Mouse (Mus musculus) C2C12 (cell line): ENCODE data around the gene Ifi207. TPM values are rescaled to one million over a fixed set of nuclear protein-coding genes. Genes with fewer than 3 reads are reported as not detected.
"Not testable (repeated sequence)": the region's sequence is repeated elsewhere in the genome, so short reads cannot be mapped to it uniquely, and the experiment has no call there.

Experiments used
- H3K27me3 ChIP-seq: one replicate; pipeline ENCODE4 v1.6.1; 2011; ENCODE audit not compliant: control insufficient read depth, insufficient read depth, insufficient read length
- H3K36me3 ChIP-seq: one replicate; pipeline ENCODE4 v1.6.1; 2011; ENCODE audit not compliant: control insufficient read depth, insufficient read depth
- H3K4me3 ChIP-seq: one replicate; pipeline ENCODE4 v1.5.1; 2011; ENCODE audit warnings: mild to moderate bottlenecking, control low read depth; ENCODE audit not compliant: poor library complexity, insufficient read depth, severe bottlenecking
- H3K79me2 ChIP-seq: one replicate; pipeline ENCODE4 v1.6.1; 2011; ENCODE audit not compliant: control insufficient read depth, insufficient read depth
- H3K79me3 ChIP-seq: one replicate; pipeline ENCODE4 v1.6.1; 2011; ENCODE audit warnings: low read depth, control low read depth
- H3ac ChIP-seq: one replicate; pipeline ENCODE3; 2011; ENCODE audit warnings: low read depth; ENCODE audit not compliant: control insufficient read depth, insufficient read length
- CEBPB ChIP-seq: IDR thresholded peaks from one replicate; pipeline ENCODE4 v1.6.1; 2011; ENCODE audit warnings: low read depth, mild to moderate bottlenecking, control low read depth, moderate library complexity
- CTCF ChIP-seq: IDR thresholded peaks from one replicate; pipeline ENCODE4 v1.5.1; 2011; ENCODE audit not compliant: control insufficient read depth, insufficient read depth, insufficient read length
- FOSL1 ChIP-seq: IDR thresholded peaks from one replicate; pipeline ENCODE4 v1.8.0; 2011; ENCODE audit warnings: mild to moderate bottlenecking, low read length; ENCODE audit not compliant: poor library complexity, insufficient read depth, severe bottlenecking
- MAX ChIP-seq: IDR thresholded peaks from one replicate; pipeline ENCODE4 v1.6.1; 2011; ENCODE audit warnings: mild to moderate bottlenecking, control low read depth
- MYOD1 ChIP-seq: IDR thresholded peaks from one replicate; pipeline ENCODE4 v1.6.1; 2011; ENCODE audit warnings: low read depth; ENCODE audit not compliant: control insufficient read depth, insufficient read length
- MYOG ChIP-seq: IDR thresholded peaks from one replicate; pipeline ENCODE4 v1.6.1; 2011; ENCODE audit not compliant: control insufficient read depth, insufficient read length; ENCODE audit errors: extremely low read depth
- USF1 ChIP-seq: IDR thresholded peaks from one replicate; pipeline ENCODE4 v1.6.1; 2011; ENCODE audit warnings: low read depth, mild to moderate bottlenecking, control low read depth, moderate library complexity
- polyA plus RNA-seq: library from polyadenylated mRNA; unstranded; fragments of >200 nt; fragmentation: generic; extraction: Trizol; gene quantifications from one replicate; pipeline ENCODE4 v1.2.1, GENCODE M21; 2012; ENCODE audit warnings: missing spikeins

Gene Ifi207
- polyA plus RNA-seq, 1 experiment, result 0.04 TPM

GRCm38 (mm10) chr1:173733219-173733618 is 8.3 kb downstream of the Ifi207 start:
- Histone ChIP-seq H3K27me3 (no peaks in the 10 kb centered on the region), H3K36me3 (peaks cover 5% of the 10 kb centered on the region), H3ac (no peak overlapping the region), H3K79me2 (no peaks in the 10 kb centered on the region), H3K79me3 (no peaks in the 10 kb centered on the region), H3K4me3 (no peak overlapping the region)
- TF ChIP-seq MYOD1, result no peak
- TF ChIP-seq CTCF, result no peak
- no peak for TF ChIP-seq CEBPB
- no peak for TF ChIP-seq FOSL1
- no peak for TF ChIP-seq MAX
- no peak for TF ChIP-seq USF1
- TF ChIP-seq MYOG, result no peak

DNA sequence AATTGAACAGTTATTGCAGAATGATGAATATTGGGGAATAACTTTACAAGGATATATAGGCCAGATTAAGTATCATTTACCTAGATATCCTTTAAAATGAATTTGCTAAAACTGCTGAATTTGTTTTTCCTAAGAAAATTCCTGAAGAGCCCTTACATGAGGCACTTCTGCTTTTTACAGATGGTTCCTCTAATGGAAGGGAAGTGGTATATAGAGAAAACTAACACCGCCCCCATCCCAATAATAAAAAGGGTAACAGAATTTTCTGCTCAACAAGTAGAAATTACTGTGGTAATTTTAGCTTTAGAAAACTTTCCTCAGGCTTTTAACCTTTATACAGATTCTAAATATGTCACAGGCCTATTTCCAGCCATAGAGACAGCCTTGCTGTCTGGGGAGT is 47.3 kb downstream of the Ifi207 start:
- Histone ChIP-seq H3K36me3 (no peaks in the 10 kb centered on the region), H3K79me2 (no peaks in the 10 kb centered on the region), H3K27me3 (no peaks in the 10 kb centered on the region), H3ac (no peak overlapping the region), H3K79me3 (no peaks in the 10 kb centered on the region), H3K4me3 (no peak overlapping the region)
- TF ChIP-seq MYOD1, result no peak
- no peak for TF ChIP-seq CEBPB
- no peak for TF ChIP-seq MAX
- no peak for TF ChIP-seq FOSL1
- TF ChIP-seq MYOG, result no peak
- TF ChIP-seq USF1, result no peak
- TF ChIP-seq CTCF, result no peak

DNA sequence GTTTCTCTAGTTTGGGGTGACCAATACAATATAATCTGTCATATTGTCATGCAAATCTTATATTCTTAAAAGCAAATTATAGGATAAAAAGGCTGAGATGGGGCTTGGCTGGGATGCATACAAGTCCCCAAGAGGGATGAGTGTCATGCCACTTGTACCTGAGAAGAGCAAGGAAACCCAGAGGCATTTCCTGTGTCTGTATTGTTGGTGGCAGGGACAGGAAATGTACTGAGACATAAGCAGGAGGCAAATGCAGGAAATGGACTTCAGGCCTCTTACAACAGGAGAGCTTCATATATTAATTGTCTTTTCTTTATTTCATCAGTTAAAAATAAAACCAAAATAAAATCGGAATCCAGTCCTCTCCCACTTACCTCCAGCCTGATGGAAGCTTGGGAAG is 62.9 kb downstream of the Ifi207 start:
- not testable (repeated sequence) for H3K79me3 ChIP-seq, H3K36me3 ChIP-seq, H3K4me3 ChIP-seq, H3K79me2 ChIP-seq, H3K27me3 ChIP-seq, H3ac ChIP-seq

DNA sequence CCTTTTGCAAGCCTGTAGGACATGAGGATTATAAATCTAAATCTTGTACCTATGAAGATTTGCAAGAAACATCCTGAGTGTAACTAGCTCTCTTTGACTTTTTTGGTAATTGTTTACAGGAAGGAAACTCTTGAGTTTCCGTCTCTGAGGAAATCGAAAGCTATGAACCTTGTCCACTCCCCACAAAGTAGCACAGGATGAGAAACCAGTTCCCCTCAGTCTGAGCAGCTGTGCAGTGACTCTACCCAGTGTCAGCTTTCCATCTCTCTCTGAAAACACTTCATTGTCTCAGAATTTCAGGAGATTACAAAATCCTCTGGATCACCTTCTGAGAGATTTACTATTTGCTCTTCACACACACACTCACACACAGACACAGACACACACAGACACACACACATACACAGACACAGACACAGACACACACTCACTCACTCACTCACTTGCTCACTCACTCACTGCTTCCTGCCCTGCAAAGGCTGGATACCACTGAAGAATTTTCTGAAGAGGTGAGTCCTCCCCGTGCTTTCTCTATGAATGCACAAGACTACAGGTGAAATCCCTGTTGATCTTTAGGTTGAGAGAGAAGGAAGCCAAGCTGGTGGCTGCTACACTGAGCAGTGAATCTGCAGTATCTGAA is 68.0 kb downstream of the Ifi207 start, which contains the start of gene Ifi208:
Gene Ifi208 (plus strand): TSS at position 218 of the 640 bp plus-strand sequence.
- H3ac ChIP-seq, H3K79me2 ChIP-seq, H3K36me3 ChIP-seq, H3K27me3 ChIP-seq, H3K79me3 ChIP-seq, H3K4me3 ChIP-seq: not testable (repeated sequence)

Other genes starting within 250 kb of the Ifi207 start
- not detected for gene Ifi214, start 205.8 kb downstream of the Ifi207 start, polyA plus RNA-seq
- not detected for gene Ifi213, start 142.5 kb downstream of the Ifi207 start, polyA plus RNA-seq
- gene Ifi209, start 110.8 kb downstream of the Ifi207 start, polyA plus RNA-seq, result not detected
- gene Ifi208, start 68.1 kb downstream of the Ifi207 start, polyA plus RNA-seq, result not detected
- 4.1 TPM for gene Ifi204, start 25.2 kb upstream of the Ifi207 start, polyA plus RNA-seq
- 1.3 TPM for gene Ifi211, start 171.3 kb upstream of the Ifi207 start, polyA plus RNA-seq
- gene Mndal, start 200.7 kb upstream of the Ifi207 start, polyA plus RNA-seq, result 0.92 TPM
- gene Ifi203, start 200.9 kb upstream of the Ifi207 start, polyA plus RNA-seq, result 1.5 TPM
- gene Ifi202b, start 241.0 kb upstream of the Ifi207 start, polyA plus RNA-seq, result 4.9 TPM